20 mouse cellular contexts compared by ENCODE assay signal in genomic region chr4:115885846-115886245, GRCm38 (mm10). TPM values are rescaled to one million over a fixed set of nuclear protein-coding genes. Genes with fewer than 3 reads are reported as not detected.
DNase-seq lines count a peak whose midpoint lies in the region; ATAC-seq lines count a peak whose summit lies in the region.
"Had no signal": no experiment of that assay in that cellular context is flagged by ENCODE, and none has a peak within 500 bp of the region (broad histone marks: within the 10 kb centered on the region; RNA-seq: fewer than 3 reads in every experiment).

No protein-coding gene starts in this region.

- ATAC-seq in frontal cortex, adult (ENCODE audit: low TSS enrichment) = peak; percentile 59; the same call in 1 of the 2 replicates
- ATAC-seq in hindbrain, embryonic 16.5 days = peak; percentile 81

- no peak overlapping the region for H3K4me2 ChIP-seq in hindbrain, embryonic 16.5 days (ENCODE audit: low read length)
- H3K4me2 ChIP-seq: limb, embryonic 13.5 days; liver, embryonic 15.5 days had no signal

- peaks cover 15% of the 10 kb centered on the region for H3K4me1 ChIP-seq in hindbrain, embryonic 16.5 days (ENCODE audit: control insufficient read depth, insufficient read depth, low read depth, low read length)
- H3K4me1 ChIP-seq: liver, embryonic 15.5 days had no signal

- no peaks in the 10 kb centered on the region for H3K9me3 ChIP-seq in hindbrain, embryonic 16.5 days (ENCODE audit: control insufficient read depth, low read length)
- H3K9me3 ChIP-seq: limb, embryonic 13.5 days; liver, embryonic 15.5 days had no signal

- peak overlapping the region; percentile 29; the same call in 1 of the 2 replicates for H3K27ac ChIP-seq in hindbrain, embryonic 16.5 days (ENCODE audit: low read depth, low read length)
- H3K27ac ChIP-seq: heart, adult 2 months; kidney, postnatal 0 days; limb, embryonic 13.5 days; liver, embryonic 15.5 days had no signal

- WGBS in hindbrain, embryonic 16.5 days = 69% methylated on average over 3 of the region's 3 CpGs

- DNase-seq in frontal cortex, postnatal 14 days (ENCODE audit: low spot score in 2 of 2) = no peak
- peak; percentile 64 to 90 for DNase-seq in left cerebral cortex, postnatal 14 days (ENCODE audit: low spot score in 2 of 2)
- DNase-seq in left cerebral cortex, adult 18-20 months (ENCODE audit: low spot score in 2 of 2) = no peak
- peak; percentile 74 for DNase-seq in brain, adult 2 months (ENCODE audit: low read depth, low spot score)
- DNase-seq in thymus, postnatal 4 days = no peak
- DNase-seq in thymus, adult 18-20 months = no peak
- DNase-seq: adrenal gland, postnatal 25 days; cerebellum, postnatal 25 days; heart, adult 2 months; lung, postnatal 10 days had no signal

- no peak overlapping the region for H3K4me3 ChIP-seq in hindbrain, embryonic 16.5 days (ENCODE audit: low read length)
- H3K4me3 ChIP-seq: heart, adult 2 months; limb, embryonic 13.5 days; liver, embryonic 15.5 days had no signal

- no peak overlapping the region for H3K9ac ChIP-seq in hindbrain, embryonic 16.5 days (ENCODE audit: low read depth, low read length)
- H3K9ac ChIP-seq: limb, embryonic 13.5 days; liver, embryonic 15.5 days had no signal

- intact Hi-C loops in left cerebral cortex, postnatal 14 days (cut with DNase I) = no loop called here

- peaks cover 5% of the 10 kb centered on the region; the same call in 1 of the 2 replicates for H3K27me3 ChIP-seq in hindbrain, embryonic 16.5 days (replicated peaks; ENCODE audit: control insufficient read depth, insufficient read depth, low read length)

- H3K36me3 ChIP-seq in hindbrain, embryonic 16.5 days (ENCODE audit: control insufficient read depth, insufficient read depth, low read length) = no peaks in the 10 kb centered on the region
- H3K36me3 ChIP-seq: limb, embryonic 13.5 days; liver, embryonic 15.5 days had no signal

RNA-seq across cellular contexts. Expression of gene Kncn, which starts 1.6 kb away (rescaled TPM):
- under 1 TPM; 0.17 to 0.64 TPM for total RNA-seq in left cerebral cortex, postnatal 14 days (2021)
- under 1 TPM; 0.28 to 0.30 TPM for total RNA-seq in left cerebral cortex, adult 18-20 months (2021)
- polyA plus RNA-seq in hindbrain, embryonic 16.5 days (2015; fragmentation: Nextera tagmentation; extraction: Ambion mirVana) = 0.45 TPM in 1 of 2 replicates, not detected in the other
- total RNA-seq: adrenal gland, postnatal 25 days; gastrocnemius, adult 8-10 months; heart, adult 2 months; megakaryocyte-erythroid progenitor cell, adult 5-6 weeks had no signal
- polyA plus RNA-seq: heart, adult 2 months; heart, postnatal 0 days; intestine, embryonic 14.5 days; limb, embryonic 13.5 days; liver, embryonic 15.5 days; urinary bladder, adult 2 months had no signal

RNA-seq across cellular contexts. Expression of gene 6430628N08Rik, which starts 4.6 kb away (rescaled TPM):
- under 1 TPM in 1 of 2 experiments, not detected in 1; 0.21 TPM for total RNA-seq in left cerebral cortex, postnatal 14 days (2021)
- under 1 TPM; 0.56 to 0.67 TPM for total RNA-seq in left cerebral cortex, adult 18-20 months (2021)
- 0.41 and 0.44 TPM in 2 replicates for polyA plus RNA-seq in hindbrain, embryonic 16.5 days (2015; fragmentation: Nextera tagmentation; extraction: Ambion mirVana)
- total RNA-seq: adrenal gland, postnatal 25 days; gastrocnemius, adult 8-10 months; heart, adult 2 months; megakaryocyte-erythroid progenitor cell, adult 5-6 weeks had no signal
- polyA plus RNA-seq: heart, adult 2 months; heart, postnatal 0 days; intestine, embryonic 14.5 days; kidney, postnatal 0 days; limb, embryonic 13.5 days; liver, embryonic 15.5 days; urinary bladder, adult 2 months had no signal

RNA-seq across cellular contexts. Expression of gene Mknk1, which starts 46.8 kb away (rescaled TPM):
- 10 to 100 TPM; 40.0 to 45.7 TPM for total RNA-seq in left cerebral cortex, postnatal 14 days (2021)
- 10 to 100 TPM; 29.6 to 39.5 TPM for total RNA-seq in left cerebral cortex, adult 18-20 months (2021)
- polyA plus RNA-seq in hindbrain, embryonic 16.5 days (2015; fragmentation: Nextera tagmentation; extraction: Ambion mirVana) = 22.3 and 24.9 TPM in 2 replicates

RNA-seq across cellular contexts. Expression of gene Dmbx1, which starts 53.9 kb away (rescaled TPM):
- under 1 TPM in 1 of 2 experiments, not detected in 1; 0.18 TPM for total RNA-seq in left cerebral cortex, postnatal 14 days (2021)
- not detected for total RNA-seq in left cerebral cortex, adult 18-20 months (2021)
- polyA plus RNA-seq in hindbrain, embryonic 16.5 days (2015; fragmentation: Nextera tagmentation; extraction: Ambion mirVana) = 5.8 and 6.8 TPM in 2 replicates
- total RNA-seq: adrenal gland, postnatal 25 days; gastrocnemius, adult 8-10 months; heart, adult 2 months; megakaryocyte-erythroid progenitor cell, adult 5-6 weeks had no signal
- polyA plus RNA-seq: heart, adult 2 months; heart, postnatal 0 days; kidney, postnatal 0 days; limb, embryonic 13.5 days; liver, embryonic 15.5 days; urinary bladder, adult 2 months had no signal

RNA-seq across cellular contexts. Expression of gene Mob3c, which starts 58.0 kb away (rescaled TPM):
- 1 to 10 TPM; 3.1 TPM for total RNA-seq in left cerebral cortex, postnatal 14 days (2021)
- total RNA-seq in left cerebral cortex, adult 18-20 months (2021) = 1 to 10 TPM; 4.0 to 6.7 TPM
- 4.9 and 7.8 TPM in 2 replicates for polyA plus RNA-seq in hindbrain, embryonic 16.5 days (2015; fragmentation: Nextera tagmentation; extraction: Ambion mirVana)

Comparison
In these comparisons a context has a peak if more than half of its experiments do, and no peak if none do; other contexts are left out.
1. DNase-seq: peak in left cerebral cortex, postnatal 14 days (2 of 2) and brain, adult 2 months (single experiment); none in frontal cortex, postnatal 14 days (0 of 2), left cerebral cortex, adult 18-20 months (0 of 2), thymus, postnatal 4 days (single experiment) and thymus, adult 18-20 months (0 of 2).